Mouse (Mus musculus): ENCODE results near the gene Mfsd14b.

The Mfsd14b gene

GRCm38 (mm10) chr13:65112459-65113110, at the start of gene Mfsd14b:
Mfsd14b (minus strand) TSS chr13:65112975.
- DNase-seq (ENCODE audit: low spot score in 2 of 2) = peak; percentile 81 to 88

DNA sequence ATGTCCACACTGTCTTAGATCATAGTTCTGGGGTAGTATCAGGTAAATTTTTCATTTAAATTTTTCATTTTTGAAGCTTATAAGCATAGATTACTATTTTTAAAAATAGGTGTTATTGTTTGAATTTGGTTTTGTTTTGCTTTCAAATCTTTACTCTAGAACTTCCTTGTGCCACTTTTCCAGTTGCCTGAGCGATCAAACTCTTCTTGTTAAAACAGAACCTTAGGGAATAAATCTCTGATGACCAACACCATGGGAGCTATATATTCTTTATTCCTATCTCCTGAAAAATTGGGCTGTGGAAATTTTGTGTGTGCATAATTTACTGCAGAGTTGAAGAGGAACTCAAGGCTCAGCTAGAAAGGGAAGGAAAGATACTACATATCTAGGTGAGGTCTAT, 37.2 kb upstream of the Mfsd14b start, which contains the start of gene Olfr466:
Olfr466 (plus strand) TSS at position 301 of the 400 bp plus-strand sequence.
- no peak for DNase-seq (ENCODE audit: low spot score in 2 of 2)

GRCm38 (mm10) chr13:65137789-65138188, 25.0 kb upstream of the Mfsd14b start, which contains the start of gene Olfr465-ps1:
Olfr465-ps1 (plus strand) TSS chr13:65138089.
- DNase-seq (ENCODE audit: low spot score in 2 of 2) = no peak

GRCm38 (mm10) chr13:65127063-65127847, 14.5 kb upstream of the Mfsd14b start:
- no peak for DNase-seq (ENCODE audit: low spot score in 2 of 2)

- DNase-seq (ENCODE audit: low spot score in 2 of 2) = no peak
Observed at GRCm38 (mm10) chr13:65122111-65122510, 9.3 kb upstream of the Mfsd14b start.

DNA sequence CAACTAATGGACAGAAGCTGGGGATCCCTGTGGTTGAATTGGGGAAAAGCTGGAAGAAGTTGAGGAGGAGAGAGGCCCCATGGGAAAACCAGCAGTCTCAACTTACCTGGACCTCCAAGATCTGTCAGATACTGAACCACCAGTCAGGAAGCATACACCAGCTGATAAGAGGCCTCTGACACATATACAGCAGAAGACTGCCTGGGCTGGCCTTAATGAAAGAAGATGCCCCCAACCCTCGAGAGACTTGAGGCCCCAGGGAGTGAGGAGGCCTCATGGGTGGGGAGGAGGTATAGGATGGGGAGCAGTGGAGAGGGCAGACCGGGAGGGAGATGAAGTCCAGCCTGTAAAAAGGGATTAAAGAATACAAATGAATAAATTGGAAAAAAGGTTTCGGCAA, 8.2 kb upstream of the Mfsd14b start:
- DNase-seq (ENCODE audit: low spot score in 2 of 2) = no peak

GRCm38 (mm10) chr13:65113239-65113638, 464 bp upstream of the Mfsd14b start:
- no peak for DNase-seq (ENCODE audit: low spot score in 2 of 2)

GRCm38 (mm10) chr13:65111961-65112360, 814 bp downstream of the Mfsd14b start:
- no peak for DNase-seq (ENCODE audit: low spot score in 2 of 2)

GRCm38 (mm10) chr13:65101232-65101631, 11.5 kb downstream of the Mfsd14b start:
- no peak for DNase-seq (ENCODE audit: low spot score in 2 of 2)

DNA sequence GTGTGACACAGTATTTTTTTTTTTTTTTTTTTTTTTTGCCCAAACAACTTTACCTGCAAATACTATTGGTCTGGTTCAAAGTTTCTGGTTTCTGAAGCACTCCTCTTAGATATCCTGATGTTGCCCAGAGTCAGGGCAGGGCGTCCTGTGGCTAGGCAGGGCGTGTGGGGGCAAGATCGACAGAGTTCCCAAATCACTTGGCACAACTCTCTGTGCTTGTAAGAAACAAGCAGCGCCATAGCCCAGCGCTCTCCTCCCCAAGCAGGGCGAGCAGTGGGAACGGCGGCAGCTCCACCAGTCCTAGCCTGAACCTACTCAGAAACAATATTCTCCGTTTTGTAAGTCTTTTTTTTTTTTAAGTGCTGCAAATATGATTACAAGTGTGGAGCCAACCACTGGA, 12.1 kb downstream of the Mfsd14b start:
- DNase-seq (ENCODE audit: low spot score in 2 of 2) = no peak

GRCm38 (mm10) chr13:65097018-65097417, 15.8 kb downstream of the Mfsd14b start:
- DNase-seq (ENCODE audit: low spot score in 2 of 2) = no peak

- no peak for DNase-seq (ENCODE audit: low spot score in 2 of 2)
Observed at GRCm38 (mm10) chr13:65095923-65096322, 16.9 kb downstream of the Mfsd14b start.

- no peak for DNase-seq (ENCODE audit: low spot score in 2 of 2)
Observed at GRCm38 (mm10) chr13:65069969-65070368, 42.8 kb downstream of the Mfsd14b start.

- DNase-seq (ENCODE audit: low spot score in 2 of 2) = no peak
Observed at GRCm38 (mm10) chr13:65052660-65053059, 60.1 kb downstream of the Mfsd14b start, which contains the start of gene Prss47. Prss47 (minus strand) TSS chr13:65052760.

DNA sequence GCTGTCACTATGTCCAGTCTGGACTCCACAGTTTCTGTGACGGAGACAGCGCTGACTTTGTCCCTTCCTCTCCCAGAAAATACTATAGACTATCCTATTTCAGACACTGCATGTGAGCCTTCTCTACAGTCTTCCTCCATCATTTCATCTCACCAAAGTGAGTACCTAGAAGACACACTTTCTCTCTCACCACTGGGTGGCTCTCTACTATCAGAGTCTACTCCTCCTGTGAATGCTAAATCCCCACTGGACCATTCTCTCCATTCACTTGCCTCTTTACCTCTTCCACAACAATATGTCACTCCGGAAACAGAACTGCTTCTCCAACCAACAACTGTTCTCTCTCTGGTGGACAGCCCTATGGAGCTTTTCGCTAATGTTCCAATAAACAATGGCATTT, 77.7 kb downstream of the Mfsd14b start:
- no peak for DNase-seq (ENCODE audit: low spot score in 2 of 2)

DNA sequence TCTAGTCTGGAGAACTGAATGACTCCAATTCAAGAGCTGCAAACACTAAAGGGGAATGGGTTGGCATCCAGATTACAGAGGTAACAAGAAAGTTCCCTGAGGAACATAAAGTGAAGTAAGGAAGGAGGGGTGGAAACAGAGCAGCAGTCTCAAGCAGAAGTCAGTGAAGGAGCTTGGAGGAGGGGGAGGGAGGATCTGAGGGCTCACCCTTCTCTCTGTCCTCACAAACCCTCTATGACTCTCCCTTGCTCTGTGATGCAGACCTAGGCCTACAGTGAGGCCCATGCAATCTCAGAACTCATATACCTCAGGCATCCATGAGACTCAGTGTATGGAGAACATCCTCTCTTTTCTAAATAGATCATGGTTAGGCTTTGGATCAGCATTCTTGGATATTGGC, 80.0 kb downstream of the Mfsd14b start, which contains the start of gene Spata31d1c:
Spata31d1c (plus strand) TSS at position 301 of the 400 bp plus-strand sequence.
- DNase-seq (ENCODE audit: low spot score in 2 of 2) = no peak
